ENCODE assay signal across 8 mouse cellular contexts in the genomic region with DNA sequence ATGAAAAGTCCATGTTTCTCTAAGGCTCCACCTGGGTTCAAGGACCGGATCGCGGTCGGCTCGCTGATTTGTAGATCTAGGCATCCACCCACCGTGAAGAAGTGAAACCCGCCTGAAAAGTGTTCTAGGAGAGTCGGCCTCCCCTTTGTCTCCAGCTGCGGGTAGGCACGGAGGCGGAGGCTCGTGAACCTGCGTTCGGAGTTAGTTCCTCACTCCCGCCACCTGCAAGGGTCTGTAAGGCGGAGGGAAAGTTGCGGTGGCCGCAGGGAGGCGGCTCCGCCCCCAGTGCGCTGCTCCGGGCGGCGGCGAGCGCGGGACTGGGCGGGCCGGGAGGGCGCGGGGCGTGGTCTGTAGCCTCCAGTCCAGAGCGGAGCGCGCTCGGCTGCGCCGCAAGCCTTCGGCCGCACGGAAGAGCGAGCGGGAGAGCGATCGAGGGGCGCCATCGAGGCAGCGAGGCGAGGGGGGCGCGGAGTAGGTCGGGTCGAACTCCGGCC. TPM values are rescaled to one million over a fixed set of nuclear protein-coding genes. Genes with fewer than 3 reads are reported as not detected.
DNase-seq lines count a peak whose midpoint lies in the region; ATAC-seq lines count a peak whose summit lies in the region.

A gene (plus strand): TSS at position 176 of the 494 bp plus-strand sequence.

- H3K27ac ChIP-seq in hindbrain, embryonic 14.5 days = peak within 1 kb of the TSS; percentile 67
- H3K27ac ChIP-seq in macrophage = no peak within 1 kb of the TSS

- no peaks in the 10 kb centered on the region for H3K79me2 ChIP-seq in macrophage (ENCODE audit: inconsistent target)

- peak within 1 kb of the TSS; percentile 82 for H3K4me3 ChIP-seq in hindbrain, embryonic 14.5 days (replicated peaks; ENCODE audit: low read length)
- peak within 1 kb of the TSS; percentile 54 for H3K4me3 ChIP-seq in macrophage (ENCODE audit: inconsistent target)

- H3K9ac ChIP-seq in hindbrain, embryonic 14.5 days = peak within 1 kb of the TSS; percentile 80

- ATAC-seq in hindbrain, embryonic 14.5 days (ENCODE audit: low FRiP score) = peak; percentile 91

- H3K4me1 ChIP-seq in hindbrain, embryonic 14.5 days (replicated peaks; ENCODE audit: control insufficient read depth, insufficient read depth, low read length) = peaks cover 26% of the 10 kb centered on the region

- H3K36me3 ChIP-seq in hindbrain, embryonic 14.5 days (replicated peaks; ENCODE audit: control insufficient read depth, insufficient read depth) = no peaks in the 10 kb centered on the region
- H3K36me3 ChIP-seq in macrophage (ENCODE audit: inconsistent target) = no peaks in the 10 kb centered on the region

- no peaks in the 10 kb centered on the region for H3K27me3 ChIP-seq in hindbrain, embryonic 14.5 days (ENCODE audit: control insufficient read depth, insufficient read depth, low read length)

- DNase-seq in WW6 (ENCODE audit: low read depth, low spot score) = peak; percentile 65
- peak; percentile 82 to 88 for DNase-seq in cerebellum, postnatal 25 days
- DNase-seq in frontal cortex, postnatal 36 days (ENCODE audit: low spot score in 2 of 2) = peak; percentile 51 to 57
- DNase-seq in hindbrain, embryonic 14.5 days (ENCODE audit: low spot score) = peak; percentile 73
- peak; percentile 45 to 64 for DNase-seq in left cerebral cortex, adult 18-20 months (ENCODE audit: low spot score in 2 of 2)
- peak; percentile 70 for DNase-seq in retina, postnatal 7 days (ENCODE audit: low read depth, low spot score)
- DNase-seq in urinary bladder, adult 18-20 months (ENCODE audit: low spot score in 2 of 2) = peak; percentile 79 to 86

- under 1% methylated on average over 35 of the region's 54 CpGs for WGBS in hindbrain, embryonic 14.5 days
- WGBS in macrophage (ENCODE audit: missing documents) = 0% methylated on average over 28 of the region's 54 CpGs

- H3K9me3 ChIP-seq in hindbrain, embryonic 14.5 days (ENCODE audit: control insufficient read depth, low read length) = no peaks in the 10 kb centered on the region

- H3K4me2 ChIP-seq in hindbrain, embryonic 14.5 days (replicated peaks) = peak within 1 kb of the TSS; percentile 82

RNA-seq across cellular contexts. Expression of the gene that starts here (rescaled TPM):
- polyA plus RNA-seq in hindbrain, embryonic 14.5 days (2014; fragmentation: Nextera tagmentation; extraction: Ambion mirVana) = 47.0 and 52.6 TPM in 2 replicates
- 10 to 100 TPM; 20.8 to 21.8 TPM for total RNA-seq in left cerebral cortex, adult 18-20 months (2021)
- total RNA-seq in macrophage (2018; cell fraction: chromatin; rRNA removed) = 100 to 1,000 TPM in 1 of 26 experiments, 10 to 100 TPM in 17, 1 to 10 TPM in 8; 4.3 to 113 (median 20.7) TPM
- total RNA-seq in macrophage (2018; cell fraction: cytosol; rRNA removed) = 1 to 10 TPM in 16 of 26 experiments, under 1 TPM in 10; 0.55 to 4.6 (median 1.6) TPM
- total RNA-seq in macrophage (2018; cell fraction: nucleus; rRNA removed) = 10 to 100 TPM in 8 of 26 experiments, 1 to 10 TPM in 18; 1.3 to 47.4 (median 7.2) TPM
- 0.91 to 2.7 TPM (median 1.3 TPM) in 3 replicates for polyA plus RNA-seq in macrophage (2018)

Comparison
In these comparisons a context has a peak if more than half of its experiments do, and no peak if none do; other contexts are left out.
1. RNA of the gene that starts here (polyA plus RNA-seq): 47.0 to 52.6 TPM in hindbrain, embryonic 14.5 days; 0.91 to 2.7 TPM in macrophage; every median in the first group is over 10 times any median in the second.
2. Peak in every context shown above with its lines, with median percentiles within 50 percentile points of each other: DNase-seq.